Mouse (Mus musculus) urinary bladder, postnatal 36 days (tissue): ENCODE measurements around the gene Snx6.
"Not testable (repeated sequence)": the region's sequence is repeated elsewhere in the genome, so short reads cannot be mapped to it uniquely, and the experiment has no call there.

Experiments used
- DNase-seq, 2 experiments: peaks; one replicate each; pipeline ENCODE4 v3.0.0; 2022; ENCODE audit warnings: low spot score in 2 of 2, mixed read lengths in 1 of 2

The Snx6 gene

DNA sequence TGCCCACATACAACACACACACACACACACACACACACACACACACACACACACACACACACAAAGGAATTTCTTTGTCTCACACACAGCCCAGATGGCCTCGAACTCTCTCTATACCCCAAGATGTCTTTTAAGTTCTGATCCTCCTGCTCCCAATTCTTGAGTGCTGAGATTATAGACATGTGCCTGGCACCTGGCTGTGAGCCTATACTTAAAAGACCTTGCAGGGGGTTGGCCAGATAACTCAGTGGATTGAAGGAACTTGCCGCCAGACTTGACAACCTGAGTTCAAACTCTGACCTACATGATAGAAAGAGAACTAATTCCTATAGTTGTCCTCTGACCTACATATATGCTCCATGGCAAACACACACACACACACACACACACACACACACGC is 8.0 kb upstream of the Snx6 start:
- no peak for DNase-seq

DNA sequence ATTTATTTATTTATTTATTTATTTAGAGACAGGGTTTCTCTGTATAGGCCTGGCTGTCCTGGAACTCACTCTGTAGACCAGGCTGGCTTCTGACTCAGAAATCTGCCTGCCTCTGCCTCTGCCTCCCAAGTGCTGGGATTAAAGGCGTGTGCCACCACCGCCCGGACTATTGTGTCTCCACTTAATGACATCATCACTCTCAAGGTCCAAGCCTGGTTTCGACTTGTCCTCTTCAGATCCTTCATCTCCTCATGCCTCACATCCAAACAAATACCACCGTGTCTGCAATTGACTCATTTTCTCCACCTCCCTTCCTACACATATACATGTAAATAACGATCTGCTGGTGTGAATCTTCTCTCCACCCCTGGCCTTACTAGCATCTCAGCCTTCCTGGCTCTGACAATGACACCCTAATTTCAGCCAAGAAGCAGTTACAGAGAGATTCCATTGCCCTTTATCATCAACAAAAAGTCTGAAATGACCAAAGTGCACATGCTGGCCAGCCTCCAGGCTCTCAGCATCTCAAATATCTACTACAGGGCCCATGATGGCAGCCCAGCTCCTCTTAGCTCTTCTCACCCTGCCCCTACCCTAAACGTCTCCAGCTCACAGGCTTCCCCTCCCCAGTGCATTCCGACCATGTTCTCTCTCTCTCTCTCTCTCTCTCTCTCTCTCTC is 1.2 kb upstream of the Snx6 start:
- DNase-seq = no peak

DNA sequence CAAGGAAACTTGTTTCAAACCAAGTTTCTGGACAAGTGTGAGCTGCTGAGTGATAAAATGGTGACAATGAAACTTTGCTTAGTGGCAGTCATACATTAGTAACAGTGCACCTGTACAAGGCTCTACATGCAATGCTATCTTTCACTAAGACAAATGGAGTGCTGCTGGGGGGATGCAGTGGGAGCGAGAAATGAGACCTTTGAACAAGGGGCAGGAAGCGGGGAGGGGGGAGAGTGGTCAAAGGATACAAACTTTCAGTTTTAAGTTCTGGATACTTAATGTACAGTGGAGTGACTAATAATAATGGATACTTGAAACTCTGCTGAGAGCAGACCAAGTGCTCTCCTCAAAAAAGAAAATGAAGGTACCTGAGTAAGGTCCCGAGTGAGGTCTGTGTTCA is 1.1 kb downstream of the Snx6 start:
- DNase-seq = no peak

GRCm38 (mm10) chr12:54791465-54791864 is 4.0 kb downstream of the Snx6 start:
- DNase-seq = no peak

- peak in 1 of 2 experiments; percentile 31 for DNase-seq
Observed at GRCm38 (mm10) chr12:54789346-54790143, 6.0 kb downstream of the Snx6 start.

DNA sequence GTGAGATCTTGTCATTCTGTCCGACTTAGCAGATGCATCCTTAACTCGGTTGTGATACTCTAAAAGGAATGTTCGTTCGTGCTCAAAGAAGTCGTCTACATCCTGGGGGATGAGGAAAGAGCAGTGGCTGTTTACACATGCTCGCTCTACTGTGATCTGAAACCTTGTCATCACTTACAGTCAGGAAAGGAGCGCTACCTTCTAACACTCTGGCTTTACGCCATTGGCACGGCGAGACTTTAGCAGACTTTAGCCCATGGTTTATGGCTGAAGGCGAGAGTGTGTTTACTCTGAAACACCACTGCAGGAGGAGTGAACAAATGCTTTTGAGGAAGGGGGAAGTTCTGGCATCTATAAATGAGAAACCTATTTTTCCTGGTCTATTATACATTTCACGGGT is 31.9 kb downstream of the Snx6 start:
- DNase-seq = no peak

DNA sequence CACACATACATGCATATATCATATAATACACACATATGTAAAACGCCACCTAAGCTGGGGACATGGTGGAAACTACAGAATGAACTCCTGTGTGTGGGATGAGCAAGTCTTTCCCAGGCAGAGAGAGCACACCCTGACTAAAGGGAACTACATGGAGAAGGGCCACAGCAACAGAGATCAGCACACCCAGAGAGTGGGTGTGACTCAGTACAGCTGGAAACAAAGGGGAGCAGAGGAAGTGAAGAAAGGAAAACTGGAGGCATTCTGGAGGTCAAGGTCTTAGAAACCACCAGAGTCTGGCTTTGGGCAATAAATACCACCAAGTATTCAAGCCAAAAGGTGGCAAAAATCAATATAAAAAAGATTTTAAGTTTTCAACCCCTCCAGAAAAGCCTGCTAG is 34.8 kb downstream of the Snx6 start:
- no peak for DNase-seq

DNA sequence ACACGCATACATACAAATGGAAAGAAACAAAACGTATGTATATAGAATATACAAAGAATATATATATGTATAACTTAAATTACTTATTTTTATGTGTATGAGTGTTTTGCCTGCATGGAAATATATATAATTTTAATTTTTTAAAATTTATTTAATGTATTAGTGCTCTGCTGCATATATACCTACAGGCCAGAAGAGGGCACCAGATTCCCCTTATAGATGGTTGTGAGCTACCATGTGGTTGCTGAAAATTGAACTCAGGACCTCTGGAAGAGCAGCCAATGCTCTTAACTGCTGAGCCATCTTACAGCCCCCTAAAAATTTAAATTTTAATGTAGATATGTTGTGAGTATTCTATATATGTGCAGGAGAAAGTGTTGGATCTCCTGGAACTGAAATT is 36.7 kb downstream of the Snx6 start:
- no peak for DNase-seq

DNA sequence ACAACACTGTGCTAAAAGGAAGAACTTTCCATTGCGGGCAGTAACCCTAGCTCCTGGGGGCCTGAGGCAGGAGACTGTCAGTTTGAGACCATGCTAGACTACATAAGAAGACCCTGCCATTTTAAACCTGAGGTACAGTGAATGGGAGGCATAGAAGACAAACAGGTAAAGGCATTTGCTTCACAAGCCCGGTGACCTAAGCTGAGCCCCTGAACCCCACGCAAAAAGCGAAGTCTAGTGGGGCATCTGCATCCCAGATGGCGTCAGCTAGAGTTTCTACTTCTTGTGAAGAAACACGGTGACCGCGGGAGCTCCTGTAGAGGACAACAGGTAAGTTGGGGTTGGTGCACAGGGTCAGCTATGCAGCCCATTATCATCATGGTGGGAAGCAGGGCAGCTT is 46.9 kb downstream of the Snx6 start:
- DNase-seq = no peak

GRCm38 (mm10) chr12:54738661-54739243 is 56.8 kb downstream of the Snx6 start:
- peak in 1 of 2 experiments; percentile 28 for DNase-seq

DNA sequence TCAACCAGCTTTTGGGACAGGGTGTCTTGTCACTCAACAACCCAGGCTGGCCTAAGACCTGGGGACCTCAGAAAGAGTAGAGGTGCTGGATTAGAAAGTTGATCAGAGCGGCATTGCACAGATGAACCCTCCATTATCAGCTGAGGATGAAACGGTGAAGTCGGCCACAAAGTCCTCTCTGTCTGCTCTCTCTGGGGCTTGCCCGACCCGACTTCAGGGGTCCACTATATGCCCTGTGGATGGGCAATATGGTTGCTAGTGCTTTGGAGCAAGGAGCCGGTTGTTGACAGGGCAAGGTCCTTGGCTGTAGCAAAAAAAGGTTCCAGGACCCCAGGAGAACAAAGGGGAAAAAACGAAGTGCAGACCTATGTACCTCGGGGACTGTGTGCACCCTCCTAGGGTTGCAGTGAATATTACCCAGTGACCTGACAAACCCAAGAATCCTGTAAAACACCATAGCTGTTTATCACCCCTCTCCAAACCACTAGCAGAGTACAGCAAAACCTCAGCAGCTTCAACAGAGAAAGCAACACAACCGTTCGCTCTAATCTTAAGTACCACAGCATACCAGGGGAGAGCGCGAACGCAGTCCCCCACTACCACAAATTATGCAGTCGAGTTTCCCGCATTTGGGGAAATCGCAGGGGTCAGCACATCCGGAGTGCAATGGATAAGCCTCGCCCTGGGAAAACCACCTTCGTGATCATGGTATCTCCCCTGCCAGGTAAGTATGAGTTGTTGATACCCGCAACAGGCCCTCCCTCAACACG is 57.4 kb downstream of the Snx6 start:
- DNase-seq = not testable (repeated sequence)

- peak in 1 of 2 experiments; percentile 43 for DNase-seq
Observed at GRCm38 (mm10) chr12:54734307-54735131, 61.0 kb downstream of the Snx6 start.

DNA sequence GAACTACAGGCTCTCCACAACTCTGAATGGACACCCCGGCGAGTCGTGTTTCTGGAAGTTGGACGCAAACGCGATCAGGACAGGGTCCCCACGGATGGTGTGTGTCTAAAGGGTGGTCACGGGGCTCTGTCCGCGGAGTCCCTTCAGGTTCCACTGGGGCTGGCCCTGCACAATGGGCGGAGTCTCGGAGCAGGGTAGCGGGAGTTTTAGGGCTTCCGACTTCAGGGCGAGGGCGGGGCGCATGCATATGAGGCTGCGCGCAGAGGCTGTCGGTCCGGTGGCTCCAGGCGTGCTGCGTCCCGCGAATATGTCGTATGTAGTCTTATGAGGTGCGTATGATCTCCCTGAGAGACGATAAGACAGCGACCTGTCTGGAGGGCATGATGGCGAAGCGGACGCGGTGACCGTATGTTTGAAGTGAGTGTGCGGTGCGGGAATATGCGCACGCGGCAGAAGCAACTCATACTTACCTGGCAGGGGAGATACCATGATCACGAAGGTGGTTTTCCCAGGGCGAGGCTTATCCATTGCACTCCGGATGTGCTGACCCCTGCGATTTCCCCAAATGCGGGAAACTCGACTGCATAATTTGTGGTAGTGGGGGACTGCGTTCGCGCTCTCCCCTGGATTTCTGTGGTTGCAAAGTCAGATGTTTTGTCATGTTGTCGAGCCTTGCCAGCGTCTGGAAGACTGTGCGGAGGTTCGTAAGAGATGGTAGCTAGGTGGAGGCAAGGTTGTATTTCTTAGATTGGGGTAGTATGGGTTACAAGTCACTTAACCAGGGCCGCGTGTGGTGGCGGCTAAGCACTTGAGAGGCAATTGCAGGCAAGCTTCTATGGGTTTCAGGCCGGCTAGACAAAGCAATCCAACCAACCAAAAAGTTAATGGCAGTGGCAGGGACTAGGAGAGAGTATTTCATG is 66.1 kb downstream of the Snx6 start:
- DNase-seq = not testable (repeated sequence)

GRCm38 (mm10) chr12:54718871-54719786 is 76.4 kb downstream of the Snx6 start:
- DNase-seq = not testable (repeated sequence)

DNA sequence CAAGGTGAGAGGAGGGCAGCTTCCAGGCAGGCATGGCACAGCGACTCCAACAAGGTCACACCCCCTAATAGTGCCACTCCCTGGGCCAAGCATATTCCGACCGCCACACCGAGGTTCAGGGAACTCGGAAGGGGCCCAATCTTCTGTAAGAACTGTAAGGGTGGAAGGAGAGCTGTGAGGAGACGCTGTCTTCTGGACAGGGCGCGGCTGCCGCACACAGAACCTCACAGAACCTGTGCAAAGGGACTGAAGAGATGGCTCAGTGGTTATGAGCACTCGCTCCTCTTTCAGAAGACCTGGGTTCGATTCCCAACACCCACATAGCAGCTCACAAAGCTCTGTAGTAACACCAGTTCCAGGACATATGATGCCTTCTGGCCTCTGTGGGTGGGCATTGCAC is 78.0 kb downstream of the Snx6 start:
- DNase-seq = not testable (repeated sequence)

- DNase-seq = peak in 1 of 2 experiments; percentile 64
Observed at GRCm38 (mm10) chr12:54713822-54714626, 81.5 kb downstream of the Snx6 start.

DNA sequence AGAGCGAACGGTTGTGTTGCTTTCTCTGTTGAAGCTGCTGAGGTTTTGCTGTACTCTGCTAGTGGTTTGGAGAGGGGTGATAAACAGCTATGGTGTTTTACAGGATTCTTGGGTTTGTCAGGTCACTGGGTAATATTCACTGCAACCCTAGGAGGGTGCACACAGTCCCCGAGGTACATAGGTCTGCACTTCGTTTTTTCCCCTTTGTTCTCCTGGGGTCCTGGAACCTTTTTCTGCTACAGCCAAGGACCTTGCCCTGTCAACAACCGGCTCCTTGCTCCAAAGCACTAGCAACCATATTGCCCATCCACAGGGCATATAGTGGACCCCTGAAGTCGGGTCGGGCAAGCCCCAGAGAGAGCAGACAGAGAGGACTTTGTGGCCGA is 85.0 kb downstream of the Snx6 start:
- DNase-seq = not testable (repeated sequence)
